Mouse (Mus musculus) lung, embryonic 15.5 days (tissue): Measurements from ENCODE around the gene Abca1. TPM values are rescaled to one million over a fixed set of nuclear protein-coding genes. Genes with fewer than 3 reads are reported as not detected.
A peak's percentile ranks its signal among the peaks of the same experiment; 100 is the strongest.

Experiments
- ATAC-seq: fragments of 200-750 bp; cut with Nextera tagmentation; 2 replicates; pipeline ENCODE4 v1.8.0; 2017; ENCODE audit warnings: moderate number of reproducible peaks, borderline replicate concordance; ENCODE audit not compliant: low FRiP score, low TSS enrichment; ENCODE audit errors: extremely low read depth
- H3K27ac ChIP-seq: fragments of 300-500 bp; sonication (generic); 2 replicates; pipeline ENCODE4 v1.5.1; 2015; ENCODE audit warnings: moderate library complexity, mild to moderate bottlenecking, inconsistent platforms
- H3K27me3 ChIP-seq: fragments of 300-500 bp; sonication (generic); 2 replicates; pipeline ENCODE4 v1.6.1; 2015; ENCODE audit warnings: inconsistent platforms
- H3K36me3 ChIP-seq: fragments of 300-500 bp; sonication (generic); 2 replicates; pipeline ENCODE4 v1.6.1; 2015; ENCODE audit warnings: inconsistent platforms
- H3K4me1 ChIP-seq: fragments of 300-500 bp; sonication (generic); 2 replicates; pipeline ENCODE4 v1.6.1; 2015; ENCODE audit warnings: inconsistent platforms
- H3K4me2 ChIP-seq: fragments of 300-500 bp; sonication (generic); 2 replicates; pipeline ENCODE4 v1.6.1; 2015; ENCODE audit warnings: inconsistent platforms, mild to moderate bottlenecking, moderate library complexity
- H3K4me3 ChIP-seq: fragments of 300-500 bp; sonication (generic); 2 replicates; pipeline ENCODE4 v1.5.1; 2015; ENCODE audit warnings: mild to moderate bottlenecking, inconsistent platforms
- H3K9ac ChIP-seq: fragments of 300-500 bp; sonication (generic); 2 replicates; pipeline ENCODE4 v1.6.1; 2015; ENCODE audit warnings: inconsistent platforms
- H3K9me3 ChIP-seq: fragments of 300-500 bp; sonication (generic); 2 replicates; pipeline ENCODE4 v1.6.1; 2016; ENCODE audit warnings: inconsistent platforms
- WGBS: fragments of 180-500 bp; shearing (Covaris S2); methylation state at CpG from one replicate; pipeline ENCODE4 v1.1.7; 2015; 5-methylcytosine and 5-hydroxymethylcytosine counted together
- polyA plus RNA-seq: library from polyadenylated mRNA; unstranded; fragments of >200 nt; fragmentation: Nextera tagmentation; extraction: Ambion mirVana; gene quantifications from 2 replicates; pipeline ENCODE4 v1.2.1, GENCODE M21; 2015

Gene Abca1
- 9.1 and 9.3 TPM in 2 replicates for polyA plus RNA-seq

DNA sequence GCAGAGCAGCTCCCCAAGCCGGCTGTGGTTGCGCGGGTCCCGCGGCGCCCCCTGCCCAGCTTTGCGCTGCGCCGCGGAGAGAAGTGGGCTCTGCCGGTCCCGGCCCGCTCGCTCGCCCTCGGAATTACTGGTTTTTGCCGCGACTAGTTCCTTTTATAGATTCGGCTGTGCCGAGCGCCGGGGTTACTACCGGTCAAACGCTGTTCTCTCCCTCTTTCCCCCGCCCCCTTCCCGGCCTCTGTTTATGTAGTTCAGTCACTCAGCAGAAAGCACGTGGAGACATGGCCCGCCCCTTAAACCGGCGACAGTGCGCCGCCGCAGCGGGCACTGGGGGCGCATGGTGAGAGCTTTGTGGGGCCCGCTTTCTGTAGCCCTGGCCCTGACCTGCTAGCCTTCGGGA, at the start of gene Abca1:
Abca1 (minus strand) TSS at position 129 of the 400 bp plus-strand sequence.
- under 1% methylated on average over 37 of the region's 37 CpGs for WGBS
- no peaks in the 10 kb centered on the region for H3K27me3 ChIP-seq

DNA sequence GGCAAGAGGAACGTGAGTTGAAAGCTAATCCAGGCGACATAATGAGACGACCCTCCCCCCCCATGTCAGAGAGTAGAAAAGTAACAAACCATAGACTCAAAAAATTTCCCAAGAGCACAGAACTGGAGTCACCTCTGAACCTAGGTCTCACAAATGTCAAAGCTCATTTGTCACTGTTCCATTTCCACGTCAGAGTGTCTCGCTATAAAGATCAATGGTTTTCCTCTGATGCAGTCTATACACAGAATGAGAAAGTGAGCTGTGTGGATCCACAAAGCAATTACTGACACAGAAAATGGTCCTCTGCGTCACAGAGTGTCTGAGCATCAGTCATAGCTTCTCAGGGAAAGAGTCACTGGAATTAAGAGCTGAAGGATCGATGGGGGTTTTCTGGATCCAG, 44.8 kb upstream of the Abca1 start:
- no peaks in the 10 kb centered on the region for H3K27me3 ChIP-seq
- no peak overlapping the region for H3K4me2 ChIP-seq
- H3K9me3 ChIP-seq, result no peaks in the 10 kb centered on the region
- H3K36me3 ChIP-seq, result no peaks in the 10 kb centered on the region
- no peak for ATAC-seq
- no peak overlapping the region for H3K4me3 ChIP-seq
- H3K9ac ChIP-seq, result no peak overlapping the region
- no peaks in the 10 kb centered on the region for H3K4me1 ChIP-seq
- no peak overlapping the region for H3K27ac ChIP-seq
- 55% methylated on average over 7 of the region's 7 CpGs for WGBS

More for the DNA sequence above, at the start of gene Abca1:
- Histone ChIP-seq H3K9ac (peak within 1 kb of the TSS; percentile 65), H3K9me3 (no peaks in the 10 kb centered on the region), H3K36me3 (no peaks in the 10 kb centered on the region), H3K4me3 (peak within 1 kb of the TSS; percentile 69), H3K27ac (peak within 1 kb of the TSS; percentile 77), H3K4me2 (peak within 1 kb of the TSS; percentile 86), H3K4me1 (peaks cover 26% of the 10 kb centered on the region)
- peak; percentile 95 for ATAC-seq

DNA sequence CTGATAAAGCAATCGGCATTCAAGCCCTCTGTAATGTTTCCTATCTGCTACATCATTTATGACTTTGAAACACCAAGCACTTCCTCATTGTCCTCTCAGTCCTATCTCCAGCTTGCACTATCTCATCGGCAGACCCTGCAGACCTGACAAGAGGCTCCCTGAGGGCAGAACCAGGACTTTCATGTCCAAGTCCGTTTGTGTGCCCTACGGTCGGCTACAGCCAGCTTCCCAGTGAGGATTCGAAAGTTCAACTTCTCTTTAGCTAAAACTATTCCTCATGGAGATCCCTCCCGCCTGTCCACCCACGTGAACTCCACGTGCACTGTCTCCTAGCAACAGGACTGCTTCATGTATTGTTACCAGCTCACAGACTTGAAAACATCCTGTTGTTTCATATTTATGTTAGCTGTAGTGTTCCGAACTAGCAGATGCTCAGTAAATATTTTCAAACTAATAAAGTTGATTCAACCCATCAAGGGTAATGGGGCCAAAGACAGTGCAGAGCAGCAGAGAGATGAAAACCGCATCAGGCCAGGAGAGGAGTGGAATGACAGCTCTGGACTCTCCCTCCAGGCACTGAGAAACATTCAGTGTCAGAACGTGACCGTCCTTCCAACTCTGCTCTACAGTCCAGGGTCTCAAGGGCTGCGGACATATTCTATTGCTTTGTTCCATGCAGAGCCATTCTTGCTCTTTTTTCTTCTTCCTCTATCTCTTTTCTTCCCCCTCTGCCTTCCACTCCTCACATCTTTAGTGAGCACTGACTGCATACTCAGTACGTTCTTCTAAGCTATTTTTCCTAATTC, 44.1 kb upstream of the Abca1 start:
- no peak overlapping the region for H3K4me2 ChIP-seq
- no peaks in the 10 kb centered on the region for H3K4me1 ChIP-seq
- no peak overlapping the region for H3K4me3 ChIP-seq
- H3K36me3 ChIP-seq, result no peaks in the 10 kb centered on the region
- H3K27ac ChIP-seq, result no peak overlapping the region
- no peak for ATAC-seq
- WGBS, result 66% methylated on average over 15 of the region's 15 CpGs
- no peak overlapping the region for H3K9ac ChIP-seq
- no peaks in the 10 kb centered on the region for H3K27me3 ChIP-seq
- H3K9me3 ChIP-seq, result no peaks in the 10 kb centered on the region

GRCm38 (mm10) chr4:53200276-53200675, 40.6 kb upstream of the Abca1 start:
- Histone ChIP-seq H3K9me3 (no peaks in the 10 kb centered on the region), H3K27ac (no peak overlapping the region), H3K4me2 (no peak overlapping the region), H3K4me3 (no peak overlapping the region), H3K27me3 (no peaks in the 10 kb centered on the region), H3K36me3 (no peaks in the 10 kb centered on the region), H3K4me1 (0 out of 2 replicates have a peak, but pooled peaks cover 8% of the 10 kb centered on the region), H3K9ac (no peak overlapping the region)
- WGBS, result 88% methylated on average over 1 of the region's 1 CpGs
- no peak for ATAC-seq

DNA sequence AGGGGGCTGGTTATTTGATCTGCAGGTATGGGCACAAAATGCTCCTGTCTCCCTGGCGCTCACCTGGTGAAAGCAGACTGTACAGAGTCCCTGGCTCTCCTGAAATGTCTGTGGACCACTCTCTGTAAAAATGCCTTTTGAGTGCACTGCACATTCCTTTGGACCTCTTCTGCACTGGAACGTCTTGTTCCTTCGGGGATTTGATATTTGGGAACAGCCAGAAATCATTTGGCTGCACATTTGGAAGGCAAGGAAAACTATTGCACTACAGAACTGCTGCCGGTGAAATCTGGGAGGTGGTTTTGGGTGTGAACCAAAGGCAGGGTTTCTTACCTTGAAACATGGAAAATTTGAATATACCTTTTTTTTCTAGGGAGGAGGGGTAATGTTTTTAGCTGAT, 38.1 kb upstream of the Abca1 start:
- no peak overlapping the region for H3K9ac ChIP-seq
- no peak overlapping the region for H3K4me3 ChIP-seq
- no peak overlapping the region for H3K4me2 ChIP-seq
- no peak for ATAC-seq
- H3K27ac ChIP-seq, result no peak overlapping the region
- 68% methylated on average over 4 of the region's 4 CpGs for WGBS
- H3K36me3 ChIP-seq, result no peaks in the 10 kb centered on the region
- no peaks in the 10 kb centered on the region for H3K27me3 ChIP-seq
- H3K9me3 ChIP-seq, result no peaks in the 10 kb centered on the region
- H3K4me1 ChIP-seq, result 0 out of 2 replicates have a peak, but pooled peaks cover 8% of the 10 kb centered on the region

- Histone ChIP-seq H3K27ac (peak overlapping the region; percentile 45), H3K9ac (no peak overlapping the region), H3K4me3 (peak overlapping the region; percentile 44), H3K36me3 (no peaks in the 10 kb centered on the region), H3K4me1 (0 out of 2 replicates have a peak, but pooled peaks cover 8% of the 10 kb centered on the region), H3K27me3 (no peaks in the 10 kb centered on the region), H3K4me2 (peak overlapping the region; percentile 55), H3K9me3 (no peaks in the 10 kb centered on the region)
- peak; percentile 97 for ATAC-seq
- WGBS, result 12% methylated on average over 24 of the region's 24 CpGs
Observed at GRCm38 (mm10) chr4:53196058-53196771, 36.5 kb upstream of the Abca1 start.

- H3K36me3 ChIP-seq, result no peaks in the 10 kb centered on the region
- H3K27me3 ChIP-seq, result no peaks in the 10 kb centered on the region
- H3K4me3 ChIP-seq, result no peak overlapping the region
- no peaks in the 10 kb centered on the region for H3K9me3 ChIP-seq
- H3K27ac ChIP-seq, result peak overlapping the region; percentile 79
- H3K9ac ChIP-seq, result no peak overlapping the region
- peaks cover 9% of the 10 kb centered on the region for H3K4me1 ChIP-seq
- ATAC-seq, result peak; percentile 62; the same call in 1 of the 2 replicates
- 35% methylated on average over 4 of the region's 4 CpGs for WGBS
- no peak overlapping the region for H3K4me2 ChIP-seq
Observed at GRCm38 (mm10) chr4:53187071-53187470, 27.4 kb upstream of the Abca1 start.

DNA sequence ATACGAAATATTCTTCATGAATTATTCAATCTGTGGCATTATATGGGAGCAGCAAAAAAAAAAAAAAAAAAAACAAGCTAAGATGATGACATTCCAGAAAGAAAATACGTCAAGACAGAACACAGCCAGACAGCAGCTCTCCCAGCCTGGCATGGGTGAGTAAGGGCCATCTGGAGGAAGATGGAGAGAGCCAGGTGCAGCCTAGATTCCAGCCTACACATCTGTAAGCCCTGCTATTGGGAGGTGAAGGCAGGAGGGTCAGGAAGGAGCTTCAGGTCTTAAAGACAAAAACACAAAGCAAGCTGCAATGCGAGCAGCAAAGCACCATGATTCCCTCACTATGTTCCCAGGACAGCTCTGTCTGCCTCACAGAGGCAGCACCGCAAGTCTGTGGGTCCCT, 26.9 kb upstream of the Abca1 start:
- Histone ChIP-seq H3K9ac (no peak overlapping the region), H3K27ac (peak overlapping the region; percentile 79), H3K4me2 (no peak overlapping the region), H3K27me3 (no peaks in the 10 kb centered on the region), H3K4me3 (no peak overlapping the region), H3K36me3 (no peaks in the 10 kb centered on the region), H3K9me3 (no peaks in the 10 kb centered on the region), H3K4me1 (peaks cover 9% of the 10 kb centered on the region)
- 65% methylated on average over 4 of the region's 4 CpGs for WGBS
- ATAC-seq, result no peak

GRCm38 (mm10) chr4:53186141-53186540, 26.4 kb upstream of the Abca1 start:
- H3K36me3 ChIP-seq, result no peaks in the 10 kb centered on the region
- no peak for ATAC-seq
- H3K27ac ChIP-seq, result peak overlapping the region; percentile 79; the same call in 1 of the 2 replicates
- no peaks in the 10 kb centered on the region for H3K27me3 ChIP-seq
- peaks cover 9% of the 10 kb centered on the region for H3K4me1 ChIP-seq
- H3K4me3 ChIP-seq, result no peak overlapping the region
- H3K9me3 ChIP-seq, result no peaks in the 10 kb centered on the region
- 84% methylated on average over 4 of the region's 4 CpGs for WGBS
- H3K4me2 ChIP-seq, result no peak overlapping the region
- H3K9ac ChIP-seq, result no peak overlapping the region

GRCm38 (mm10) chr4:53181479-53181878, 21.8 kb upstream of the Abca1 start:
- Histone ChIP-seq H3K4me2 (no peak overlapping the region), H3K9me3 (no peaks in the 10 kb centered on the region), H3K27ac (no peak overlapping the region), H3K4me3 (no peak overlapping the region), H3K4me1 (no peaks in the 10 kb centered on the region), H3K27me3 (no peaks in the 10 kb centered on the region), H3K36me3 (no peaks in the 10 kb centered on the region), H3K9ac (no peak overlapping the region)
- no peak for ATAC-seq
- WGBS, result 65% methylated on average over 6 of the region's 6 CpGs

DNA sequence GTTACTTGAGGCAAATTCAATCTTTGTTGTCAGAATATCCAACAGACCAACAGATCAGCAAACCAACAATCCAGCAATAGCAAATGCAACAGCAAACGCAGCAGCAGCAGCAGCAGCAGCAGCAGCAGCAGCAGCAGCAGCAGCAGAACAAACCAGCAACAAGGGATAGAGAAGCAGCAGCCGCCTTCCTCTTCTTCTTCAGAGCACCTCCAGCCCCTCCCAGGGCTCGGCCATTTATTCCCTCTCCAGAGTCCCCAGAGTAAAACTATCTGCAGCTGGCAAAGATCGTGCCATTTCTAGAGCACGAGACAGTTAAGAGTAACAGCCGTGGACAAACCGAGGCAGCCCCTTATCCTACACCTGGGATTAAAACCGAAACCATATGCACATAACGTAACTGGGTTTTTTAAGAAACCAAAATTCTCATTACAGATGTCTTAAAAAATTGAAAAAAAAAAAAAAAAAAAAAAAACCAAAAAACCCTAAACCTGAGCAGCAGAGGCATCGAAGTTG, 19.7 kb upstream of the Abca1 start:
- 70% methylated on average over 10 of the region's 10 CpGs for WGBS
- ATAC-seq, result no peak

DNA sequence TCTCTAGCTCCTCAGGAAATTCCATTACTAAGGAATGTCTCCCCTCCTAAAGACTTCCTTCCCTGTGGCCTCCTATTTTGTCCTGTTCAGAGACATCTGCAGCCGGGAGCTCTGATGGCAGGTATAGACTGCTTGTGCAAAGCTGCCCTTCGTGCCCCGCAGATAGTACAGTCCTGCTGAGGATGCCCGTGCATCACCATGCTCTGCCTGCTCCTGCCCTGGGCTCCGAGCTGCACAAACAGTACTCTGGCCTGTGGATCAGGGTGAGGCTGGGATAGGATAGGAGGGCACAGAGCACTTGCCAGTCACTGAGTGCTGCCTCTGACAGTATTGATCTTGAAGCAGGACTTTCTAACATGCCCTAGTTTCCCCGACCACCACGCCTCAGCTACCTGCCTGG, 18.8 kb upstream of the Abca1 start:
- Histone ChIP-seq H3K4me2 (no peak overlapping the region), H3K9me3 (no peaks in the 10 kb centered on the region), H3K4me3 (no peak overlapping the region), H3K27ac (no peak overlapping the region), H3K9ac (no peak overlapping the region), H3K36me3 (no peaks in the 10 kb centered on the region), H3K27me3 (no peaks in the 10 kb centered on the region), H3K4me1 (peaks cover 2% of the 10 kb centered on the region; the same call in 1 of the 2 replicates)
- ATAC-seq, result no peak
- 80% methylated on average over 7 of the region's 7 CpGs for WGBS

More for the DNA sequence above, 19.7 kb upstream of the Abca1 start:
- H3K9me3 ChIP-seq, result no peaks in the 10 kb centered on the region
- no peak overlapping the region for H3K27ac ChIP-seq
- H3K9ac ChIP-seq, result no peak overlapping the region
- peaks cover 2% of the 10 kb centered on the region; the same call in 1 of the 2 replicates for H3K4me1 ChIP-seq
- no peaks in the 10 kb centered on the region for H3K27me3 ChIP-seq
- H3K4me2 ChIP-seq, result no peak overlapping the region
- no peaks in the 10 kb centered on the region for H3K36me3 ChIP-seq
- H3K4me3 ChIP-seq, result no peak overlapping the region
